Mouse (Mus musculus): ENCODE data around the gene Gm21190. TPM values are rescaled to one million over a fixed set of nuclear protein-coding genes. Genes with fewer than 3 reads are reported as not detected.
"Not testable (repeated sequence)": the region's sequence is repeated elsewhere in the genome, so short reads cannot be mapped to it uniquely, and the experiment has no call there.

The Gm21190 gene
- polyA plus RNA-seq, 1 experiment from 2014 or later: not detected

GRCm38 (mm10) chr5:15508460-15509451 is 20.3 kb downstream of the Gm21190 start:
- H3K27me3 ChIP-seq (ENCODE audit: insufficient read depth, low read length); H3K36me3 ChIP-seq (ENCODE audit: insufficient read depth, low read length); H3K4me1 ChIP-seq (replicated peaks; ENCODE audit: insufficient read depth, low read length); DNase-seq (ENCODE audit: low spot score); H3K4me3 ChIP-seq (replicated peaks; ENCODE audit: low read depth, low read length); H3K4me2 ChIP-seq (ENCODE audit: low read length); H3K27ac ChIP-seq; H3K9me3 ChIP-seq (replicated peaks; ENCODE audit: low read length); H3K9ac ChIP-seq (ENCODE audit: low read depth, low read length): not testable (repeated sequence)
- peak; percentile 11; the same call in 1 of the 2 replicates for ATAC-seq (replicated peaks; ENCODE audit: low FRiP score, low read depth)
- 67% methylated on average over 6 of the region's 6 CpGs for whole genome bisulfite sequencing
- peak; percentile 48 for TF ChIP-seq CTCF (IDR thresholded peaks at IDR 0.05; ENCODE audit: low read depth)

- not testable (repeated sequence) for H3K4me2 ChIP-seq (ENCODE audit: low read length); H3K9ac ChIP-seq (ENCODE audit: low read depth, low read length); H3K36me3 ChIP-seq (ENCODE audit: insufficient read depth, low read length); H3K4me3 ChIP-seq (replicated peaks; ENCODE audit: low read depth, low read length); H3K27ac ChIP-seq; H3K4me1 ChIP-seq (replicated peaks; ENCODE audit: insufficient read depth, low read length); H3K9me3 ChIP-seq (replicated peaks; ENCODE audit: low read length); DNase-seq (ENCODE audit: low spot score); H3K27me3 ChIP-seq (ENCODE audit: insufficient read depth, low read length)
- WGBS: 66% methylated on average over 6 of the region's 6 CpGs
- peak; percentile 74 for ATAC-seq (replicated peaks; ENCODE audit: low FRiP score, low read depth)
These were observed 21.1 kb downstream of the Gm21190 start for GRCm38 (mm10) chr5:15507757-15508459.

GRCm38 (mm10) chr5:15507309-15507619 is 21.8 kb downstream of the Gm21190 start:
- no peak for DNase-seq (ENCODE audit: low spot score)
- Histone ChIP-seq H3K4me2 (ENCODE audit: low read length) (no peak overlapping the region), H3K36me3 (ENCODE audit: insufficient read depth, low read length) (no peaks in the 10 kb centered on the region), H3K9me3 (replicated peaks; ENCODE audit: low read length) (peaks cover 3% of the 10 kb centered on the region; the same call in 1 of the 2 replicates), H3K27me3 (ENCODE audit: insufficient read depth, low read length) (no peaks in the 10 kb centered on the region), H3K4me3 (replicated peaks; ENCODE audit: low read depth, low read length) (no peak overlapping the region), H3K27ac (no peak overlapping the region), H3K4me1 (replicated peaks; ENCODE audit: insufficient read depth, low read length) (no peaks in the 10 kb centered on the region), H3K9ac (ENCODE audit: low read depth, low read length) (no peak overlapping the region)
- 73% methylated on average over 3 of the region's 3 CpGs for WGBS
- peak; percentile 25; the same call in 1 of the 2 replicates for ATAC-seq (replicated peaks; ENCODE audit: low FRiP score, low read depth)
- no peak for TF ChIP-seq CTCF (IDR thresholded peaks at IDR 0.05; ENCODE audit: low read depth)

DNA sequence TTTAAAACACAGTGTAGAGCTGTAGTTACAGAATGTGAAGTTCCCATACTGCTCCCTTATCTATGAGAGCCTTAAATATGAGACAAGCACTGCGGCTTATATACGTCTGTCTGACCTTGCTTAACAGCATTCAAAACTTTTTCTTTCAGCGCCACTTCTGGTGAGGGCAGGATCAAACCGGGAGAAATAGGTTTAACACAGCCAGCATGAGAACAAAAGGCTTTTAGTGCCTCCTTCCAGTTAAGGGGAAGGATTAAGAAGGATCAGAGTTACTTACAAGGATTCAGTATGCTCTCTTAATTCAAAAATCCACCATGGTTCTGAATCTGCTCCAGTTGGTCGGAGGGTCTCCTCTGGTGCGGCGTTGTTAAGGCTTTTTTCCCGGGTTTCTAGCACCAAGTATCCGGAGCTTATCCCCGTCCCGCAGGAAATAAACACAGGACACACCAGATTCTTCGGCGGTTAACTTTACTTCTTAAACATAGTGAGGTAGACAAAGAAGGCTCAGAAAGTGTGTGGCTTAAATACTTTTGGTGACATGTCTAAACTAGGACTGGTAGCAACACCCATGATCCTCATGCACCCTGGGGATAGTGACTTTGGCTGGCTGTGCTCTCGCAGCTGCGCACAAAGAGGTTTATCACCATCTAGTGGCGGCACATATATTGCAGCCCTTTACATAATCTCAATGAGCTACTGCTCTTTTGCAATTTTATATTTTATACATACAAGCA is 22.3 kb downstream of the Gm21190 start:
- peak; percentile 76; the same call in 1 of the 2 replicates for ATAC-seq (replicated peaks; ENCODE audit: low FRiP score, low read depth)

DNA sequence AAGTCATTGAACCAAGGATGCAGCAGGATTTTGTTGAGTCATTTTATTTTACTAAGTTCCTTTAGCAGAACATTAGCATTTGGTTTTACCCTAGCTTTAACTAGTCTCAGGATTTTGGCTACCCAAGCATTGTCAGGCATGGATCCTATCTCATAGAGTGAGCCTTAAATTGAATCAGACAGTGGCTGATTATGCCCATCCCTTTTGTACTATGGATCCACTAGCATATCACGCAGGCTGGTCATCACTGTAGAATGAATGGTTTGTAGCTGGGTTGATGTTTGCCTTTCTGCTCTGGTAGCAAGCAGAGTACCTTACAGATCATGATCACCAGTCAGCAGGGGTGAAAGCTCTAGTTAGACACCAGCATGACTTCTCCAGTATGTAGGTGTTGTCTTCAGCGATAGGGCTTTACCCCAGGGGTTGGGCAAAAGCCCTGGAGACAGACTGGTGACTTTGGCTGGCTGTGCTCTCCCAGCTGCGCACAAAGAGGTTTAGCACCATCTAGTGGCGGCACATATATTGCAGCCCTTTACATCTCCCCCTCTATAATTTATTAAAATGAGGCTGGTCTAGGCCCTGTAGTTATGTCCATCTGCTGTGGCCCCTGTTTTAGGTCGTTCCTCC is 30.1 kb downstream of the Gm21190 start:
- H3K36me3 ChIP-seq (ENCODE audit: insufficient read depth, low read length); H3K9me3 ChIP-seq (replicated peaks; ENCODE audit: low read length); DNase-seq (ENCODE audit: low spot score); H3K9ac ChIP-seq (ENCODE audit: low read depth, low read length); H3K27me3 ChIP-seq (ENCODE audit: insufficient read depth, low read length); H3K4me3 ChIP-seq (replicated peaks; ENCODE audit: low read depth, low read length); H3K27ac ChIP-seq; H3K4me1 ChIP-seq (replicated peaks; ENCODE audit: insufficient read depth, low read length); H3K4me2 ChIP-seq (ENCODE audit: low read length): not testable (repeated sequence)
- ATAC-seq (replicated peaks; ENCODE audit: low FRiP score, low read depth): peak; percentile 88
- TF ChIP-seq CTCF (IDR thresholded peaks at IDR 0.05; ENCODE audit: low read depth): peak; percentile 59
- 32% methylated on average over 5 of the region's 5 CpGs for WGBS

More for the DNA sequence above, 22.3 kb downstream of the Gm21190 start:
- WGBS: 49% methylated on average over 16 of the region's 16 CpGs
- H3K27ac ChIP-seq: no peak overlapping the region
- H3K9me3 ChIP-seq (replicated peaks; ENCODE audit: low read length): no peaks in the 10 kb centered on the region
- no peaks in the 10 kb centered on the region for H3K4me1 ChIP-seq (replicated peaks; ENCODE audit: insufficient read depth, low read length)
- H3K9ac ChIP-seq (ENCODE audit: low read depth, low read length): no peak overlapping the region
- peak; percentile 92 for TF ChIP-seq CTCF (IDR thresholded peaks at IDR 0.05; ENCODE audit: low read depth)
- no peaks in the 10 kb centered on the region for H3K27me3 ChIP-seq (ENCODE audit: insufficient read depth, low read length)
- H3K4me3 ChIP-seq (replicated peaks; ENCODE audit: low read depth, low read length): no peak overlapping the region
- H3K4me2 ChIP-seq (ENCODE audit: low read length): peak overlapping the region; percentile 7; the same call in 1 of the 2 replicates
- peak; percentile 67 for DNase-seq (ENCODE audit: low spot score)
- no peaks in the 10 kb centered on the region for H3K36me3 ChIP-seq (ENCODE audit: insufficient read depth, low read length)

DNA sequence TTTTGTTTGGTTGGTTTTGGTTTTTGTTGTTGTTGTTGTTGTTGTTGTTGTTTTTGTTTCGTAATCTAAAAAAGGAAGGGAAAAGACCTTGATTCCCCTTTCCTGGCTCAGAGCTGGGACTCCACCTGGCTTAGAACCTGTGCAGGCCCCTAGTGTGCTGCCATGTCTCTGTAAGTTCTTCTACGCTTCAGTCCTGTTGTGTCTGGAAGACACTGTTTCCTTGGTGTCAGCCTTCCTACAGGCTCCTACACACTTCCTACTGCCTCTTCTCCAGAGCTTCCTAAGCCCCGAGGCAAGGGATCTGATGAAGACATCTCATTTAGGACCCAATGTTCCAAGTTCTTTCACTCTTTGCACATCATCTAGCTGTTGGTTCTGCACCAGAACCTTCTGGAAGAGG is 30.7 kb downstream of the Gm21190 start:
- not testable (repeated sequence) for H3K4me3 ChIP-seq (replicated peaks; ENCODE audit: low read depth, low read length); H3K27me3 ChIP-seq (ENCODE audit: insufficient read depth, low read length); H3K4me2 ChIP-seq (ENCODE audit: low read length); H3K4me1 ChIP-seq (replicated peaks; ENCODE audit: insufficient read depth, low read length); H3K36me3 ChIP-seq (ENCODE audit: insufficient read depth, low read length); H3K9ac ChIP-seq (ENCODE audit: low read depth, low read length); H3K9me3 ChIP-seq (replicated peaks; ENCODE audit: low read length); DNase-seq (ENCODE audit: low spot score); ATAC-seq (replicated peaks; ENCODE audit: low FRiP score, low read depth); H3K27ac ChIP-seq
- 69% methylated on average over 3 of the region's 3 CpGs for WGBS

DNA sequence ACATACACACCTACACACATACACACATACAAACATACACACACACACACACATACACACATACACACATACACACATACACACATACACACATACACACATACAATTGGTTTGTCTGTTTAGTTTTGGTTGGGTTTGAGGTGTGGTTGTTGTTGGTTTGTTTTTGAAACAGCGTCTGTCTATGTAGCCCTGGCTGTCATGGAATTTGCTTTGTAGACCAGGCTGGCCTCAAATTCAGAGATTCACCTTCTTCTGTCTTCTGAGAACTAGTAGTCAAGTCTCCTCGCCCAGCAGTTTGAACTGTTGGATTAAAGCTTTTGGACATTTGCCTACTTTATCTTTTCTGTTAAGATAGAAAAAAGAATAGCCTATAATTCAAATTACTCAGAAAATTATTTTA is 38.1 kb downstream of the Gm21190 start:
- 62% methylated on average over 2 of the region's 2 CpGs for WGBS
- not testable (repeated sequence) for H3K27ac ChIP-seq; H3K4me3 ChIP-seq (replicated peaks; ENCODE audit: low read depth, low read length); H3K9ac ChIP-seq (ENCODE audit: low read depth, low read length); H3K4me2 ChIP-seq (ENCODE audit: low read length); H3K36me3 ChIP-seq (ENCODE audit: insufficient read depth, low read length); H3K27me3 ChIP-seq (ENCODE audit: insufficient read depth, low read length); H3K4me1 ChIP-seq (replicated peaks; ENCODE audit: insufficient read depth, low read length); H3K9me3 ChIP-seq (replicated peaks; ENCODE audit: low read length); DNase-seq (ENCODE audit: low spot score)
- ATAC-seq (replicated peaks; ENCODE audit: low FRiP score, low read depth): peak; percentile 75
